Comparison of ENCODE assay signal across 8 mouse cellular contexts in the genomic region with DNA sequence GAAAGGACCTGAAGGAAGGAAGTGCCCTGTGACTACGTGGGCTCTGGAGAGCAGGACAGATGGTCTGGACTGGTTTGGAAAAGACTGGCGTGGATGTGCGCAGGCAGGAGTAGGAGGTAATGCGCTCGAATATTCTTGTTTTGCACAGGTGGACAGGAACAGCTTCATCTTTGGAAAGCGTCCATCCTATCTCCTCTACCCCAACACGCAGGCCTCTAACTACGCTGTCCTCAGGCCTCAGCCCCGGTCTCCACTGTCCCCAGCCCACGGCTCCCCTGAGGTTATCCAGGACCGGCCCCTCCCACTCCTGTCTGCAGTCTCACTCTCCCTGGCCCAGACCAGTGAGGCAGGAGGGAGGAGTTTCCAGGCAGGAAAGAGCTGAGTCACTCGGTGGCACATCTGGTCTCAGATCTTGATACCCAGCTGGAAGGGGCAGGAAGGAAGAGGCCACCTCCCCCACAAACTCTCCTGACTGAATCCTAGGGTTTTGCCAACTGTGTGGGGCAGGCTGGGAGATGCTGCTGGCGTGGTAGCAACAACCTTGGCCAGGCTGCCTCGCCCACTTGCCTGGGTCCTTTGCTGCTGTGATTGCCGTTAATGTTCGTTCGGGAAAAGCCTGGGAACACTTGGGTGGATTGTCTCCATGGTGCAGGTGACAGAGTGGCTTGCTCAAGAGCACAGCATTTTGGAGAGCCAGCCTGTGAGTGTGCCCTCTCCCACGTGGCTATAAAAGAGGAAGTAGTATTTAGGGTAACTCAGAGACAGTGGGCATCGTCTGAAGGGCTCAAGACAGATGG. TPM values are rescaled to one million over a fixed set of nuclear protein-coding genes. Genes with fewer than 3 reads are reported as not detected.
DNase-seq lines count a peak whose midpoint lies in the region; ATAC-seq and TF ChIP-seq lines count a peak whose summit lies in the region.

No protein-coding gene starts in this region.

- WGBS in kidney, embryonic 14.5 days = 21% methylated on average over 19 of the region's 19 CpGs
- 23% methylated on average over 19 of the region's 19 CpGs for WGBS in lung, adult 2 months

- H3K36me3 ChIP-seq in MEL (ENCODE audit: control insufficient read depth in 1 of 2, insufficient read depth in 2 of 2, low read length in 2 of 2) = peaks cover 0 to 5% of the 10 kb centered on the region in 2 experiments; a peak in 2 of 4 replicates
- H3K36me3 ChIP-seq in kidney, embryonic 14.5 days (ENCODE audit: control insufficient read depth, insufficient read depth, low read length) = no peaks in the 10 kb centered on the region
- no peaks in the 10 kb centered on the region for H3K36me3 ChIP-seq in splenic B cell, adult 2 months (ENCODE audit: control insufficient read depth, insufficient read depth, low read length, poor library complexity, severe bottlenecking)

- H3K27me3 ChIP-seq in MEL (ENCODE audit: control insufficient read depth in 1 of 2, insufficient read depth in 2 of 2, low read length in 2 of 2) = no peaks in the 10 kb centered on the region
- no peaks in the 10 kb centered on the region for H3K27me3 ChIP-seq in kidney, embryonic 14.5 days (ENCODE audit: control insufficient read depth, insufficient read depth, low read length)
- no peaks in the 10 kb centered on the region for H3K27me3 ChIP-seq in splenic B cell, adult 2 months (ENCODE audit: control insufficient read depth, insufficient read depth, low read length, poor library complexity, severe bottlenecking)

- no peaks in the 10 kb centered on the region for H3K9me3 ChIP-seq in MEL (replicated peaks; ENCODE audit: insufficient read depth, low read length)
- no peaks in the 10 kb centered on the region for H3K9me3 ChIP-seq in kidney, embryonic 14.5 days (ENCODE audit: control insufficient read depth, low read length)

- TF ChIP-seq EP300 in MEL (IDR thresholded peaks at IDR 0.05; ENCODE audit: low read depth in 1 of 2, low read length in 2 of 2) = peak; percentile 65 to 84

- no peaks in the 10 kb centered on the region for H3K79me2 ChIP-seq in MEL (ENCODE audit: control insufficient read depth, insufficient read depth, low read length, poor library complexity)

- peaks cover 5 to 15% of the 10 kb centered on the region in 2 experiments; a peak in 3 of 4 replicates for H3K4me1 ChIP-seq in MEL (ENCODE audit: control insufficient read depth in 1 of 2, insufficient read depth in 2 of 2, low read length in 2 of 2)
- peaks cover 8% of the 10 kb centered on the region; the same call in 1 of the 2 replicates for H3K4me1 ChIP-seq in kidney, embryonic 14.5 days (ENCODE audit: control insufficient read depth, insufficient read depth, low read length)
- peaks cover 11% of the 10 kb centered on the region for H3K4me1 ChIP-seq in lung, adult 2 months (ENCODE audit: control insufficient read depth, insufficient read depth, low read length)

- no peak for DNase-seq in cerebellum, postnatal 4 days (ENCODE audit: low spot score in 2 of 2)
- DNase-seq in MEL (ENCODE audit: low read depth, low spot score) = peak; percentile 84
- DNase-seq in cerebellum, postnatal 14 days = peak; percentile 64 to 69
- peak; percentile 66 for DNase-seq in heart, adult 8-10 months (ENCODE audit: low spot score)
- DNase-seq in lung, adult 2 months = peak; percentile 59
- peak; percentile 56 for DNase-seq in splenic B cell, adult 2 months (ENCODE audit: low read depth, low spot score)

- H3K9ac ChIP-seq in MEL (ENCODE audit: control insufficient read depth, low read depth, low read length, poor library complexity, severe bottlenecking) = peak overlapping the region; percentile 46
- H3K9ac ChIP-seq in kidney, embryonic 14.5 days (ENCODE audit: low read depth, low read length) = no peak overlapping the region

- TF ChIP-seq CTCF in MEL (IDR thresholded peaks at IDR 0.05 in 2 of 3, conservative IDR thresholded peaks at IDR 0.05 in 1 of 3; ENCODE audit: control insufficient read depth in 1 of 3, insufficient read depth in 1 of 3, low read depth in 2 of 3, low read length in 3 of 3, poor library complexity in 1 of 3, severe bottlenecking in 1 of 3) = no peak
- TF ChIP-seq CTCF in lung, adult 2 months (IDR thresholded peaks at IDR 0.05; ENCODE audit: insufficient read depth, low read length) = no peak

- peak in 1 of 2 experiments; percentile 37; a peak in 1 of 4 replicates for TF ChIP-seq POLR2A in MEL (IDR thresholded peaks at IDR 0.05; ENCODE audit: control insufficient read depth in 1 of 2, insufficient read depth in 1 of 2, low read depth in 1 of 2, low read length in 2 of 2, poor library complexity in 1 of 2)
- TF ChIP-seq POLR2A in lung, adult 2 months (IDR thresholded peaks at IDR 0.05; ENCODE audit: borderline replicate concordance, extremely low read depth, low read depth, low read length) = no peak

- peak overlapping the region; percentile 1; the same call in 1 of the 2 replicates for H3K4me2 ChIP-seq in kidney, embryonic 14.5 days (replicated peaks; ENCODE audit: low read depth, low read length)

- peak; percentile 86 for ATAC-seq in cerebellum, adult (ENCODE audit: insufficient number of reproducible peaks, low FRiP score, low TSS enrichment)
- ATAC-seq in kidney, embryonic 14.5 days (ENCODE audit: low FRiP score, low TSS enrichment) = peak; percentile 77

- H3K4me3 ChIP-seq in MEL (ENCODE audit: control insufficient read depth in 1 of 2, insufficient read depth in 1 of 2, low read depth in 2 of 2, low read length in 2 of 2) = peak overlapping the region; percentile 23 to 40; a peak in 3 of 4 replicates
- H3K4me3 ChIP-seq in kidney, embryonic 14.5 days (ENCODE audit: low read length) = no peak overlapping the region
- H3K4me3 ChIP-seq in lung, adult 2 months (replicated peaks; ENCODE audit: extremely low read depth, low read depth, low read length) = no peak overlapping the region

- H3K27ac ChIP-seq in MEL (ENCODE audit: control insufficient read depth, low read depth, low read length) = peak overlapping the region; percentile 11; the same call in 1 of the 2 replicates
- 0 out of 2 replicates have a peak overlapping the region, but pooled peaks have one; percentile 13 for H3K27ac ChIP-seq in kidney, embryonic 14.5 days (ENCODE audit: low read depth, low read length)

- no peak for TF ChIP-seq RAD21 in MEL (IDR thresholded peaks at IDR 0.05; ENCODE audit: low read depth, low read length)

TF ChIP-seq in MEL, 35 proteins besides CTCF, POLR2A, EP300 and RAD21 (continues in another document):
- TF ChIP-seq KAT2A (conservative IDR thresholded peaks at IDR 0.05; ENCODE audit: low read depth, low read length) (no peak), CHD2 (IDR thresholded peaks at IDR 0.05; ENCODE audit: low read length) (no peak), MEF2A (IDR thresholded peaks at IDR 0.05; ENCODE audit: extremely low read depth, insufficient replicate concordance, low read depth, low read length, poor library complexity, severe bottlenecking) (no peak), NELFE (IDR thresholded peaks at IDR 0.05; ENCODE audit: low read depth, low read length) (no peak), UBTF (IDR thresholded peaks at IDR 0.05; ENCODE audit: borderline replicate concordance, insufficient read depth, low read depth, low read length) (no peak), ZKSCAN1 (IDR thresholded peaks at IDR 0.05; ENCODE audit: low read depth, low read length) (no peak), CHD1 (IDR thresholded peaks at IDR 0.05; ENCODE audit: low read depth, low read length) (0 out of 2 replicates have a peak, but pooled peaks have one; percentile 39), SMC3 (IDR thresholded peaks at IDR 0.05; ENCODE audit: low read depth, low read length) (no peak), SIN3A (IDR thresholded peaks at IDR 0.05; ENCODE audit: low read length) (peak; percentile 82), HCFC1 (IDR thresholded peaks at IDR 0.05; ENCODE audit: low read depth, low read length) (no peak; the same call in 1 of the 2 replicates), MXI1 (IDR thresholded peaks at IDR 0.05; ENCODE audit: low read depth, low read length) (peak; percentile 81), ZMIZ1 (IDR thresholded peaks at IDR 0.05; ENCODE audit: low read depth, low read length) (no peak), TCF12 (IDR thresholded peaks at IDR 0.05; ENCODE audit: low read depth, low read length) (peak; percentile 79), POLR2AphosphoS2 (IDR thresholded peaks at IDR 0.05; ENCODE audit: low read length) (no peak), ZC3H11A (IDR thresholded peaks at IDR 0.05; ENCODE audit: low read depth, low read length) (no peak), USF1 (IDR thresholded peaks at IDR 0.05; ENCODE audit: low read depth, low read length) (peak; percentile 70), RCOR1 (IDR thresholded peaks at IDR 0.05; ENCODE audit: low read depth, low read length) (peak; percentile 48; the same call in 1 of the 2 replicates), MAFK (IDR thresholded peaks at IDR 0.05; ENCODE audit: borderline replicate concordance, low read depth, low read length) (peak; percentile 33; the same call in 1 of the 2 replicates), MYC (IDR thresholded peaks at IDR 0.05; ENCODE audit: low read depth, low read length) (peak; percentile 93), ZNF384 (IDR thresholded peaks at IDR 0.05; ENCODE audit: low read depth, low read length) (no peak), NRF1 (IDR thresholded peaks at IDR 0.05; ENCODE audit: insufficient read depth, low read depth, low read length, poor library complexity, severe bottlenecking) (no peak), GATA1 (IDR thresholded peaks at IDR 0.05; ENCODE audit: low read depth, low read length) (peak; percentile 59), POLR2AphosphoS5 (IDR thresholded peaks at IDR 0.05; ENCODE audit: borderline replicate concordance, low read depth, low read length) (no peak), BHLHE40 (IDR thresholded peaks at IDR 0.05; ENCODE audit: borderline replicate concordance, low read depth, low read length) (peak; percentile 60; the same call in 1 of the 2 replicates)

RNA-seq across cellular contexts. Expression of gene C77080, which starts 2.2 kb away (rescaled TPM):
- total RNA-seq in MEL (2012; rRNA removed) = 0.92 and 1.3 TPM in 2 replicates
- 1 to 10 TPM in 1 of 2 experiments, not detected in 1; 6.9 TPM for polyA plus RNA-seq in MEL (2012; ENCODE audit: insufficient read depth in 1 of 2, insufficient read length in 2 of 2, low read depth in 1 of 2, low replicate concordance in 2 of 2, missing spikeins in 1 of 2)
- 1 to 10 TPM; 2.8 to 4.0 (median 3.2) TPM for total RNA-seq in heart, adult 8-10 months (2022)
- polyA plus RNA-seq in kidney, embryonic 14.5 days (2014; fragmentation: Nextera tagmentation; extraction: Ambion mirVana) = 7.3 and 7.8 TPM in 2 replicates
- 47.1 and 50.1 TPM in 2 replicates for polyA plus RNA-seq in lung, adult 2 months (2012; rRNA removed)

RNA-seq across cellular contexts. Expression of gene Sync, which starts 24.0 kb away (rescaled TPM):
- total RNA-seq in MEL (2012; rRNA removed) = 0.13 and 0.31 TPM in 2 replicates
- polyA plus RNA-seq in MEL (2012; ENCODE audit: insufficient read depth in 1 of 2, insufficient read length in 2 of 2, low read depth in 1 of 2, low replicate concordance in 2 of 2, missing spikeins in 1 of 2) = under 1 TPM in 1 of 2 experiments, not detected in 1; 0.43 TPM
- 10 to 100 TPM; 19.5 to 31.7 (median 25.4) TPM for total RNA-seq in heart, adult 8-10 months (2022)
- polyA plus RNA-seq in kidney, embryonic 14.5 days (2014; fragmentation: Nextera tagmentation; extraction: Ambion mirVana) = 0.63 and 0.84 TPM in 2 replicates
- polyA plus RNA-seq in lung, adult 2 months (2012; rRNA removed) = 2.8 TPM in 2 replicates

Comparison
In these comparisons a context has a peak if more than half of its experiments do, and no peak if none do; other contexts are left out.
1. DNase-seq: peak in MEL (single experiment), cerebellum, postnatal 14 days (2 of 2), heart, adult 8-10 months (single experiment), lung, adult 2 months (single experiment) and splenic B cell, adult 2 months (single experiment); none in cerebellum, postnatal 4 days (0 of 2).
2. H3K4me3 ChIP-seq: peak in MEL (2 of 2); none in kidney, embryonic 14.5 days (single experiment) and lung, adult 2 months (single experiment).